Mouse (Mus musculus) limb, embryonic 13.5 days (tissue): ENCODE results near the gene Gtf2ird2. TPM values are rescaled to one million over a fixed set of nuclear protein-coding genes. Genes with fewer than 3 reads are reported as not detected.

Experiments
- polyA plus RNA-seq: library from polyadenylated mRNA; unstranded; fragments of >200 nt; fragmentation: Nextera tagmentation; extraction: Ambion mirVana; gene quantifications from 2 replicates; pipeline ENCODE4 v1.2.1, GENCODE M21; 2015

The Gtf2ird2 gene
- polyA plus RNA-seq, 1 experiment from 2014 or later, result 11.0 TPM

Other genes starting within 250 kb of the Gtf2ird2 start
- gene Castor2, start 84.3 kb upstream of the Gtf2ird2 start, polyA plus RNA-seq, result 10.4 and 10.5 TPM in 2 replicates
- gene Rcc1l, start 7.2 kb upstream of the Gtf2ird2 start, polyA plus RNA-seq, result 34.2 and 35.1 TPM in 2 replicates
- 2.7 and 2.8 TPM in 2 replicates for gene Ncf1, start 45.6 kb downstream of the Gtf2ird2 start, polyA plus RNA-seq
- 207 and 209 TPM in 2 replicates for gene Gtf2i, start 130.7 kb downstream of the Gtf2ird2 start, polyA plus RNA-seq